8 mouse cellular contexts compared by ENCODE assay signal in the genomic region with DNA sequence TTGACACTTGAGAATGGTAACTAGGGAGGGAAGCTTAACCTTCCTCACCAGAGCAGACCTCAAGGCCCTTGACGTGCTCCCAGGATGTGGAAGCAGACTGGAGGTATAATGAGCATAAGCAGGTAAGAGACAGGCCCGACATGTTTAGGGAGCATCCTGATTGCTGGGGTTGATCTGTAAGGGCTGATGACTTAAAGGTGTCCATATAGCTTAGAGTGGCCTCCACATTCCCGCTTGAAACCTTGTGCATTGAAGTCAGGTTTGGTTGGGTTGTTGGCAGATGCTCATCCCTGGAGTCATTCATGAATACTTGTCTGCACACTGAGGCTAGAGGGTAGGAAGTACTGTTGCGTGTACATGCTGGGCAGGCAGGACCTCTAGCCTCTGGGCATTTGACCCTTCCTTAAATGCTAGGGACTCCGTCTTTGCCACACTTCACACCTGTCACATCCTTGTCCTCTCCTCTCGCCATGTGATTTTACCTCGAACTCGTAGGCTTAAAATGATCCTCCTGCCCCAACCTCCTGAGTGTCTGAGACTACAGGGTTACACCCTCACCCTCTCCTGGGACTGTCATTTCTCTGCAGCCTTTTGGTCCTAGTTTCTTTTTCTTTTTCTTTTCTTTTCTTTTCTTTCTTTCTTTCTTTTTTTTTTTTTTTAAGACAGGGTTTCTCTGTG. TPM values are rescaled to one million over a fixed set of nuclear protein-coding genes. Genes with fewer than 3 reads are reported as not detected.
DNase-seq lines count a peak whose midpoint lies in the region; ATAC-seq and TF ChIP-seq lines count a peak whose summit lies in the region.

No protein-coding gene starts in this region.

- WGBS in cerebellum, adult 2 months: 57% methylated on average over 8 of the region's 8 CpGs
- WGBS in lung, embryonic 16.5 days: 74% methylated on average over 8 of the region's 8 CpGs
- WGBS in limb, embryonic 11.5 days: 83% methylated on average over 8 of the region's 8 CpGs
- 67% methylated on average over 8 of the region's 8 CpGs for WGBS in small intestine, adult 2 months

- no peaks in the 10 kb centered on the region for H3K27me3 ChIP-seq in cerebellum, adult 2 months (ENCODE audit: control insufficient read depth, insufficient read depth, low read length)
- no peaks in the 10 kb centered on the region for H3K27me3 ChIP-seq in lung, embryonic 16.5 days (ENCODE audit: control insufficient read depth, insufficient read depth, low read depth, low read length)
- no peaks in the 10 kb centered on the region for H3K27me3 ChIP-seq in limb, embryonic 11.5 days (ENCODE audit: control insufficient read depth, insufficient read depth, low read length)
- H3K27me3 ChIP-seq in small intestine, adult 2 months (ENCODE audit: control insufficient read depth, insufficient read depth, low read length): no peaks in the 10 kb centered on the region

- H3K9me3 ChIP-seq in lung, embryonic 16.5 days (ENCODE audit: control insufficient read depth, low read length): no peaks in the 10 kb centered on the region
- no peaks in the 10 kb centered on the region for H3K9me3 ChIP-seq in limb, embryonic 11.5 days (ENCODE audit: control insufficient read depth, low read length)

- H3K36me3 ChIP-seq in lung, embryonic 16.5 days (ENCODE audit: control insufficient read depth, insufficient read depth, low read length): peaks cover 5% of the 10 kb centered on the region; the same call in 1 of the 2 replicates
- H3K36me3 ChIP-seq in limb, embryonic 11.5 days (ENCODE audit: control insufficient read depth, insufficient read depth, low read length): peaks cover 6% of the 10 kb centered on the region; the same call in 1 of the 2 replicates
- H3K36me3 ChIP-seq in small intestine, adult 2 months (ENCODE audit: control insufficient read depth, insufficient read depth, low read length): peaks cover 15% of the 10 kb centered on the region

- H3K4me3 ChIP-seq in cerebellum, adult 2 months (replicated peaks; ENCODE audit: insufficient read depth, low read depth, low read length): peak overlapping the region; percentile 98
- peak overlapping the region; percentile 91 for H3K4me3 ChIP-seq in lung, embryonic 16.5 days (ENCODE audit: low read length)
- H3K4me3 ChIP-seq in limb, embryonic 11.5 days (ENCODE audit: low read depth, low read length): peak overlapping the region; percentile 89
- peak overlapping the region; percentile 12; the same call in 1 of the 2 replicates for H3K4me3 ChIP-seq in small intestine, adult 2 months (ENCODE audit: low read depth, low read length)

- peaks cover 28% of the 10 kb centered on the region for H3K4me1 ChIP-seq in cerebellum, adult 2 months (ENCODE audit: control insufficient read depth, insufficient read depth, low read length)
- peaks cover 11% of the 10 kb centered on the region for H3K4me1 ChIP-seq in lung, embryonic 16.5 days (replicated peaks; ENCODE audit: control insufficient read depth, insufficient read depth, low read length)
- peaks cover 4% of the 10 kb centered on the region; the same call in 1 of the 2 replicates for H3K4me1 ChIP-seq in limb, embryonic 11.5 days (ENCODE audit: control insufficient read depth, insufficient read depth, low read length)
- H3K4me1 ChIP-seq in small intestine, adult 2 months (ENCODE audit: control insufficient read depth, insufficient read depth, insufficient read length, low read length): peaks cover 16% of the 10 kb centered on the region

- ATAC-seq in lung, embryonic 16.5 days (ENCODE audit: low read depth): no peak
- no peak for ATAC-seq in limb, embryonic 11.5 days (ENCODE audit: insufficient number of reproducible peaks, low FRiP score, low TSS enrichment, low read depth)

- no peak for TF ChIP-seq POLR2A in cerebellum, adult 2 months (IDR thresholded peaks at IDR 0.05; ENCODE audit: borderline replicate concordance, insufficient read depth, low read length)
- TF ChIP-seq POLR2A in small intestine, adult 2 months (IDR thresholded peaks at IDR 0.05; ENCODE audit: low read depth, low read length): no peak

- no peak overlapping the region for H3K27ac ChIP-seq in cerebellum, adult 2 months (ENCODE audit: insufficient read depth, low read length)
- H3K27ac ChIP-seq in lung, embryonic 16.5 days (ENCODE audit: low read length): no peak overlapping the region
- H3K27ac ChIP-seq in limb, embryonic 11.5 days (replicated peaks; ENCODE audit: low read depth, low read length): no peak overlapping the region
- H3K27ac ChIP-seq in small intestine, adult 2 months (ENCODE audit: insufficient read depth, low read depth, low read length): no peak overlapping the region

- no peak for TF ChIP-seq CTCF in cerebellum, adult 2 months (IDR thresholded peaks at IDR 0.05; ENCODE audit: borderline replicate concordance, insufficient read depth, low read depth, low read length)
- no peak for TF ChIP-seq CTCF in small intestine, adult 2 months (IDR thresholded peaks at IDR 0.05; ENCODE audit: extremely low read depth, insufficient read length, insufficient replicate concordance, low read depth, low read length)

- intact Hi-C loops in left cerebral cortex, postnatal 14 days (cut with DNase I): no loop called here

- DNase-seq in cerebellum, adult 2 months: peak; percentile 16 to 25
- DNase-seq in cerebellum, postnatal 25 days: no peak
- no peak for DNase-seq in lung, postnatal 36 days
- DNase-seq in limb, embryonic 11.5 days (ENCODE audit: low spot score): no peak
- no peak for DNase-seq in left cerebral cortex, postnatal 14 days (ENCODE audit: low spot score in 2 of 2)
- no peak for DNase-seq in frontal cortex, postnatal 10 days (ENCODE audit: low spot score in 2 of 2)

- peak overlapping the region; percentile 93; the same call in 1 of the 2 replicates for H3K9ac ChIP-seq in lung, embryonic 16.5 days (ENCODE audit: low read length)
- H3K9ac ChIP-seq in limb, embryonic 11.5 days (ENCODE audit: low read length): no peak overlapping the region

- H3K4me2 ChIP-seq in lung, embryonic 16.5 days (ENCODE audit: low read depth, low read length): peak overlapping the region; percentile 78
- peak overlapping the region; percentile 73 for H3K4me2 ChIP-seq in limb, embryonic 11.5 days (ENCODE audit: low read depth, severe bottlenecking)

RNA-seq across cellular contexts. Expression of a gene that starts 1.6 kb away (rescaled TPM):
- 90.4 and 92.2 TPM in 2 replicates for polyA plus RNA-seq in cerebellum, adult 2 months (2012; rRNA removed)
- 9.3 and 10.9 TPM in 2 replicates for polyA plus RNA-seq in lung, embryonic 16.5 days (2015; fragmentation: Nextera tagmentation; extraction: Ambion mirVana)
- polyA plus RNA-seq in limb, embryonic 11.5 days (2014; fragmentation: Nextera tagmentation; extraction: Ambion mirVana): 11.2 and 13.5 TPM in 2 replicates
- polyA plus RNA-seq in small intestine, adult 2 months (2012; rRNA removed): 68.7 and 85.9 TPM in 2 replicates
- 100 to 1,000 TPM; 202 to 213 TPM for total RNA-seq in left cerebral cortex, postnatal 14 days (2021)

RNA-seq across cellular contexts. Expression of a gene that starts 24.7 kb away (rescaled TPM):
- polyA plus RNA-seq in cerebellum, adult 2 months (2012; rRNA removed): 2,288 and 2,321 TPM in 2 replicates
- polyA plus RNA-seq in lung, embryonic 16.5 days (2015; fragmentation: Nextera tagmentation; extraction: Ambion mirVana): 5,388 and 5,620 TPM in 2 replicates
- 5,871 and 5,955 TPM in 2 replicates for polyA plus RNA-seq in limb, embryonic 11.5 days (2014; fragmentation: Nextera tagmentation; extraction: Ambion mirVana)
- polyA plus RNA-seq in small intestine, adult 2 months (2012; rRNA removed): 275 and 276 TPM in 2 replicates
- 1,000 to 10,000 TPM; 2,019 to 2,143 TPM for total RNA-seq in left cerebral cortex, postnatal 14 days (2021)

RNA-seq across cellular contexts. Expression of a gene that starts 53.7 kb away (rescaled TPM):
- 106 and 107 TPM in 2 replicates for polyA plus RNA-seq in cerebellum, adult 2 months (2012; rRNA removed)
- 581 and 621 TPM in 2 replicates for polyA plus RNA-seq in lung, embryonic 16.5 days (2015; fragmentation: Nextera tagmentation; extraction: Ambion mirVana)
- 866 and 905 TPM in 2 replicates for polyA plus RNA-seq in limb, embryonic 11.5 days (2014; fragmentation: Nextera tagmentation; extraction: Ambion mirVana)
- 63.8 and 141 TPM in 2 replicates for polyA plus RNA-seq in small intestine, adult 2 months (2012; rRNA removed)
- total RNA-seq in left cerebral cortex, postnatal 14 days (2021): 10 to 100 TPM; 29.5 to 34.4 TPM

Comparison
In these comparisons a context has a peak if more than half of its experiments do, and no peak if none do; other contexts are left out.
1. DNase-seq: peak in cerebellum, adult 2 months (2 of 2); none in cerebellum, postnatal 25 days (0 of 2), lung, postnatal 36 days (single experiment), limb, embryonic 11.5 days (single experiment), left cerebral cortex, postnatal 14 days (0 of 2) and frontal cortex, postnatal 10 days (0 of 2).
2. H3K4me3 ChIP-seq: peak in every context shown above with its lines; median percentile 98 in cerebellum, adult 2 months; 91 in lung, embryonic 16.5 days; 89 in limb, embryonic 11.5 days; 12 in small intestine, adult 2 months.